Mouse (Mus musculus): ENCODE data around the gene Gm13697.

Gm13697 gene

GRCm38 (mm10) chr2:84032505-84032904 is 48.0 kb downstream of the Gm13697 start:
- peak in 1 of 2 experiments; percentile 33 for DNase-seq (ENCODE audit: low spot score in 2 of 2)

- DNase-seq (ENCODE audit: low spot score in 2 of 2), result no peak
Measured at GRCm38 (mm10) chr2:84035997-84036396, 51.5 kb downstream of the Gm13697 start.

Data from right cerebral cortex, postnatal 36 days (tissue).